Mouse (Mus musculus) hematopoietic stem cell, adult 5-6 weeks (primary cell): ENCODE measurements around the gene Mical2. TPM values are rescaled to one million over a fixed set of nuclear protein-coding genes. Genes with fewer than 3 reads are reported as not detected.

Source experiments
- ATAC-seq, 2 experiments: fragments of 125-278 bp in 1 of 2; replicated peaks in 1 of 2; 2 replicates each; pipeline ENCODE4 v1.8.0; 2016 to 2017; ENCODE audit warnings: inconsistent platforms in 2 of 2, mild to moderate bottlenecking in 2 of 2, moderate number of reproducible peaks in 2 of 2, low read depth in 1 of 2, moderate TSS enrichment in 1 of 2; ENCODE audit not compliant: low FRiP score in 2 of 2, poor library complexity in 2 of 2, severe bottlenecking in 2 of 2, insufficient read depth in 1 of 2, low TSS enrichment in 1 of 2
- total RNA-seq: library from RNA; stranded (forward); fragments of 172-1452, 232-1000 nt; gene quantifications from 2 replicates; pipeline ENCODE4 v1.2.3, GENCODE M21; 2017

Mical2 gene
- total RNA-seq, result 1.4 and 1.5 TPM in 2 replicates

DNA sequence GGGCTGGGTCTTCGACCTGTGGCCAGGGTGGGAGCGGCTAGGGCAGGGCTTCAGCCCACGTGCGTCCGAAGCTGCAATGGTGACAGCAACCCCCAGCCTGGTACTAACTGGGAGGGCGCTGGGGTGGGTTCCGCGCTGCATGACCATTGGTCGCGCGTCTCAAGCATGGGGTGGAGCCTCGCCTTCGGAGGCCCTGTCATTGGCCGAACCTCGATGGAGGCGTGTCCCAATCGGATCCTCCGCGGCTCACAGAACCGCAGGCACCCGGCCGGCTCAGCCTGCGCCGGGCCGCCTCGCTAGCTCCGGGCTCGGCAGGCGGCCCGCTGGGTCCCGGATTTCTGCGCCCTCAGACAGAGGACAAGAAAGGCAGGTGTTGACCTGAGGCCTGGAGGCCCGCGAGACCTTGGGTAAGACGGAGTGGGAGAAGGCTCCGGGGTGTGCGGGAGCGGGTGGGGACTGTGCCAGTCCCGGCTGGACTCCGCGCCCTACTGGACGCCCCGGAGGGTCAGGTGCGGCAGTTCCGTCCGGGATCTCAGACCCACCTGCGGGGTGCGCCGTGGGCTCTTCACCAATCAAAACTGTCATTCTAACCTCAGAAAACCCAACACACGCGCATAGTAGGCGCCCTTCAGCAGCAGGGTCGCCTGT is at the start of gene Mical2:
Gene Mical2, plus strand, starts transcription at position 242 of the 648 bp plus-strand sequence.
- ATAC-seq, result peak; percentile 97 to 99

DNA sequence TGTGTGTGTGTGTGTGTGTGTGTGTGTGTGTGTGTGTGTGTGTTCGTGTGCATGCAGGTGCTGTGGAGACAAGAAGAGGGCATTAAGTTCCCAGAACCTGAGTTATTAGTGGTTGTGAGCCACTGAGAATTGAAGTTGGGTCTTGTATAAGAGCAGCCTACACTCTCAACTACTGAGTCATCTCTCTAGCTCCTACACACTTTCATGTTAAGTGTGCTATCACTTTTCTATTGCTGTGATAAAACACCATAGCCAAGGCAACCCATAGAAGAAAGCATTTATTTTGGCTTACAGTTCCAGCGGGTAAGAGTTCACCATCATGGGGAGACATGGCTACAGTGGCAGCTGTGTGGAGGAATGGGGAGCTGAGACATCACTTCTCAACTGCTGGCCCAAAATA is 49.0 kb upstream of the Mical2 start:
- no peak for ATAC-seq

- ATAC-seq, result peak; percentile 72 to 86; a peak in 3 of 4 replicates
Observed at GRCm38 (mm10) chr7:112180235-112180705, 45.4 kb upstream of the Mical2 start.

DNA sequence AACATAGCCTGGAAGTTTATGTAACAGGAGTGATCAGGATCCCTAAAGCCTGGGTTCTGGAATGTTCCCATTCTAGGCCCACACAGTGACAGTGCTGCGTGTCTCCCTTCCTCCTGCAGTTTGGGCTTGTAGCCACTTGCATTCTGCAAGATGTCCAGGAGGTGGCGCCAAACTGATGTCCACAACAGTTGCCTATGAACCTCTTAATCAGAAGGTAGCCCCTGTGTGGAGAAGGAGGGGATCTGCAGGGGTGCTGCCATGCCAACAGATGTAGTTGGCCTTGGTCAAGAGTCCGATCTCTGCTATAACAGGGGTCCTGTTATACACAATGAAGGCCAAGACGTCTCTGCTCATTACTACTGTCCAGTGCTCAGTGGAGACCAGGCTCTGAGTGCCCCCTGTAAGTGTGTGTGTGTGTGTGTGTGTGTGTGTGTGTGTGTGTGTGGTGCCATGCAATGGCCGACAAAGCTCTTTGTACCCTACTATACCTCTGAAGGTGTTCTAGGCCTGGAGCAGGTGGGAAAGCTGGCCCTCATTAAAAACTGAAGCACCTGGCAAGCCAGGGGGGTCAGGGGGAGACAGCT is 42.3 kb upstream of the Mical2 start:
- peak; percentile 63 to 70 for ATAC-seq

DNA sequence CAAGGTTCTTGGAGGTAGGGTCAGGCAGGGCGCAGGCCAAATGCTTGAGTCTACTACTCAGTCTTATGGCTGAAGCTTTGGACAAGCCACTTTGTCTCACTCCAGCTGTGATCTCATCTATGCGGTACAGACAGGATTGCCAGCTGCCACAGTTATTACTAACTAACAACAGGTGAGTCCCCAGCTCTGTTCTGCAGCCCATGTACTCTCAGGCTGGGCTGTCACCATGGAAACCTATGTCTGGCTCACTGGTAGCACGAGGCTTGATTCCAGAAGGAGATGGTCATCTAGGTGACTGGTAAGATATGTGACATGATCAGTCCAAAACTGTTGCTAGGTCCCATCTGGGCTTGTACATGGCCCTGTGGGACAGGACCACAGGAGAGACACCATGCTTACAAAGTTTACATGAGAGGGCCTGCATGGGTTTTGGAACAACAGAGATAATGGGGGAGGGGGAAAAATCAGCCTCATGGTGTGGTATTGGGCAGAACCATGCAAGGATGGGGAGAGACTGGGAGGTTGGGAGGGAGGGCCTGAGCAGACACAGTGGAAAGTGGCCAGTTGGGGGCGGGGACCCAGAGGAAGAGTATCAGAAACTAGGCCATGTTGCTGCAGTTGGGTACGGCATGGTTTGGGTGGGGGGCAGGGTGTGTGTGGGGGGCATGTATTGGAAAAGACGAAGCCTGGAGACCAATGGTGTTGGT is 41.0 kb upstream of the Mical2 start:
- no peak for ATAC-seq

DNA sequence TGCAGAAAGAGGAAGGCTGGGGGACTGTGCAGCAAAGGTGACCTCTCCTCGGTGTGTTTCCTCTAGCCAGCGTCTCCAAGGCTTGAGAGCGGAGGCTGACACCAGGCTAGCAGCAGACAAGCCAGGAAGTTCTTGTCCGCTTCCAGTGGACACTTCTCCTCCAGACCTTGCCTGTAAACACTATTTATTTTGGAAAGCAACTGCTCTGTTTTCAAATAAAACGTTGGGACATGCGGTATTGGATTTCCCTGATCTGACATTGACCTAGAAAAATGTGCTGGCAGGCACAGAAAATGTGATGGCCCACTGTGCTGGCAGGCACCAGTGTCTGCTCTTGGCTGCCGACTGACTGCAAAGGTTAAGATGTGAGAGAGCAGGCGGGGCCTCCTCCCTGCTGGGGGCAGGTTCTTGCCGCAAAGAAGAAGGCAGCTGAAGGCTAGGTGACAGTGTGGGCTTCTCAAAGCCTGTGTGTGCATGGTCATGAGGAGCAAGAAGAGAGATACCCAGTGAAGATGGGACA is 40.4 kb upstream of the Mical2 start:
- no peak for ATAC-seq

- ATAC-seq, result no peak
Observed at GRCm38 (mm10) chr7:112186871-112187270, 38.8 kb upstream of the Mical2 start.

GRCm38 (mm10) chr7:112187536-112188459 is 37.9 kb upstream of the Mical2 start:
- ATAC-seq, result peak; percentile 56 to 59; a peak in 2 of 4 replicates

DNA sequence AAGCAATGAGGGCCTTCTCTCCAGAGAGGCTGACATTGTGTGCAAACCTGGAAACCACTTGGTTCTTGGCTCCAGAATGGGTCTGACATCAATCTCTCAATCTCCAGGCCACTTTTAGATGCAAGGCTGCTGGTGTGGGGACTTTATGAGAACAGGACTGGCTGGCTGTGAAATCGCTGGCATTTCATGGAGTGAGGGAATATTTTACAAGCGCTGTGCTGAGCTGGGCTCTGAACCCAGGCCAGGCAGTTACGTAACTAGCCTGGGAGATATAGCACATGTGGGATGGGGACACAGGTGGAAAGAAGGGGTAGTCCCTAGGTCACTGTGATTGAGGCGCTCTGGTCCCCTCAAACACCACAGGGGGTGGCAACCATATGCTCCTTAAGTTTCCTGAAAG is 33.4 kb upstream of the Mical2 start:
- no peak for ATAC-seq

DNA sequence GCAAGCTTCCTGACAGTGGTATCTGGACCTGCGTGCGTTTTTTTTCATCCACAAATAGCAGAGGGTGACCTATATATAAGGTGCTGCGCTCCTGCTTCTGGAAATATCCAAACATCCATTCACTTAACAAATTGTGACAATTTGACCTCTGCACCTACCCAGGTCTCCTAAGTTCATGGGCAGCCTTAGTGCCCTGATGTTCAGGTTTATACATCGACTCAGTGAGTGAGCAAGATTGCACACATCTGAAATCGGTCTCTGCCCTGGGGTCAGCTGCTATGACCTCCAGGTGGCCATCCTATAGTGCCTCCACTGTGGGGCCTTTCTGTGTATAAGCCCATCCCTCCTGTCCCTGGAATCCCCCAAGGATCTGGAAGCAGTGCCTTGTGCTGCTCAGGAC is 32.9 kb upstream of the Mical2 start:
- no peak for ATAC-seq

DNA sequence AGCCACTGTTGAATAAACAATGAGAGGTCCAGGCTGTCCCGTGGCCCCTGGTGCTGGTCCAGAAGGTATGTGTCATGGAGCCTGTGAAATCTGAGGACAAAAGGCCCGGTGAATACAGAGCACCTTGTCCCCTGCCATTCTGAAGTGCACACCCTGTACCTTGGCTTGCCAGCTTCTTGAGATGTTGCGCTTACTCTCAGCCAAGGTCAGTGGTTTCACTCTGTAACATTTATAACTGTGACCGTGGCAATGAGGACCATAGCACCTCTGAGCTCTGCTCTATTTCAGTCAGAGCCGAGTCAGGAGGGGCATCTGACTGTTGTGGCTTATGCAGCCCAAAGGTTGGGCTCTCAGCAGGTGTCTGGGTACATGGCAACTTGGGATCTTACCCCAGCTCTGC is 31.4 kb upstream of the Mical2 start:
- no peak for ATAC-seq

DNA sequence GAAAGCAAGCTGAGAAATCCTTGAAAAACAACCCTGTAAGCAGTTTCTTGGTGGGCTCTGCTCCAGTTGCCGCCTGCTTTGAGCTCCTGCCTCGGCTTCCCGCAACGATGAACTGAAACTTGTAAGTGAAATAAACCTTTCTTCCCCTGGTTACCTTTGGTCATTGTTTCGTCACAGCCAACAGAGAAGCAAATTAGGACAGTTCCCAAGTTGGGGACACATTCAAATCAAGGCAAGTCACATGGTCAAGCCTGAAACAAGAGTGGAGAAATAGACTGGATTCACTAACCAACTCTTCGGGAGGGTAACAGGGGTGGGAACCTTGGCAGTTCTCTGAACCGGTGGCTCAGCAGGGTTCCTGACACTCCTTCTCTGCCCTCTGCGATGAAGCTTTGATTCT is 28.2 kb upstream of the Mical2 start:
- ATAC-seq, result no peak

DNA sequence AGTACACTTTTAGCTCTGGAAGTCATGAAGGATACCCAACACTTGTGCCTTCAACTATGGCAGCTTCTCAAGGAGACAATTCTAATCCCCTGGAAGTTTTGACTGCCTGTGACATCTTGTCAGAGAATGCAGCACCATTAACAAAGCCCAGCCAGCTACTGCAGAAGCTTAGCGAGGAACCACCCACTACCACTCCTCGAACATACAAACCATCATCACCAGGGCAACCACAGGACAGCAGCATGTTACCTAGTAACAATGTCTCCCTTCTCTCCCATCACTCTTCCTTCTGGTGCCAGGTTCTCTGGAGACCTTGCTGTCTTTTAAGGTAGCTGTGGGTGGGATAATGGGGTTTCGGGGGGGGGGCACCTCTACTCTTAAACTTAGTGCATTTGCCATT is 26.3 kb upstream of the Mical2 start:
- ATAC-seq, result no peak

- no peak for ATAC-seq
Observed at GRCm38 (mm10) chr7:112200761-112201160, 24.9 kb upstream of the Mical2 start.

GRCm38 (mm10) chr7:112202194-112202593 is 23.5 kb upstream of the Mical2 start:
- no peak for ATAC-seq

GRCm38 (mm10) chr7:112202843-112203242 is 22.8 kb upstream of the Mical2 start:
- no peak for ATAC-seq

GRCm38 (mm10) chr7:112203937-112204336 is 21.7 kb upstream of the Mical2 start:
- ATAC-seq, result no peak
